Comparison of ENCODE assay signal across 9 mouse cellular contexts in genomic region chr7:140966921-140967320, GRCm38 (mm10). TPM values are rescaled to one million over a fixed set of nuclear protein-coding genes. Genes with fewer than 3 reads are reported as not detected.
DNase-seq lines count a peak whose midpoint lies in the region; ATAC-seq and TF ChIP-seq lines count a peak whose summit lies in the region.
"Had no signal": no experiment of that assay in that cellular context is flagged by ENCODE, and none has a peak within 500 bp of the region (broad histone marks: within the 10 kb centered on the region; RNA-seq: fewer than 3 reads in every experiment).

TSS of gene Ifitm1 (plus strand) at chr7:140967221.

- no peak within 1 kb of the TSS for H3K27ac ChIP-seq in heart, embryonic 13.5 days (replicated peaks)
- H3K27ac ChIP-seq in forebrain, embryonic 12.5 days: no peak within 1 kb of the TSS

- 72% methylated on average over 4 of the region's 4 CpGs for WGBS in heart, embryonic 13.5 days
- 76% methylated on average over 4 of the region's 4 CpGs for WGBS in forebrain, embryonic 12.5 days

- no peak within 1 kb of the TSS for H3K4me2 ChIP-seq in heart, embryonic 13.5 days
- no peak within 1 kb of the TSS for H3K4me2 ChIP-seq in forebrain, embryonic 12.5 days

- no peak for TF ChIP-seq CTCF in E14TG2a.4 (conservative IDR thresholded peaks at IDR 0.05; ENCODE audit: low read length)

- H3K27me3 ChIP-seq in heart, embryonic 13.5 days (replicated peaks): peaks cover 49% of the 10 kb centered on the region
- H3K27me3 ChIP-seq in E14TG2a.4 (ENCODE audit: insufficient read depth, low read length): no peaks in the 10 kb centered on the region
- H3K27me3 ChIP-seq in megakaryocyte, embryonic 14.5 days (replicated peaks): no peaks in the 10 kb centered on the region
- H3K27me3 ChIP-seq in forebrain, embryonic 12.5 days: peaks cover 21% of the 10 kb centered on the region

- intact Hi-C loops in heart, postnatal 14 days (cut with DNase I): no loop called here

- peaks cover 13% of the 10 kb centered on the region for H3K4me1 ChIP-seq in heart, embryonic 13.5 days
- H3K4me1 ChIP-seq in E14TG2a.4 (replicated peaks; ENCODE audit: low read depth, low read length): peaks cover 87% of the 10 kb centered on the region
- H3K4me1 ChIP-seq in megakaryocyte, embryonic 14.5 days: peaks cover 72% of the 10 kb centered on the region
- H3K4me1 ChIP-seq in forebrain, embryonic 12.5 days: peaks cover 8% of the 10 kb centered on the region

- no peaks in the 10 kb centered on the region for H3K9me3 ChIP-seq in heart, embryonic 13.5 days
- H3K9me3 ChIP-seq in E14TG2a.4 (ENCODE audit: low read length): no peaks in the 10 kb centered on the region
- no peaks in the 10 kb centered on the region for H3K9me3 ChIP-seq in megakaryocyte, embryonic 14.5 days
- no peaks in the 10 kb centered on the region for H3K9me3 ChIP-seq in forebrain, embryonic 12.5 days
- H3K9me3 ChIP-seq: G1E had no signal

- no peaks in the 10 kb centered on the region for H3K36me3 ChIP-seq in heart, embryonic 13.5 days
- peaks cover 31% of the 10 kb centered on the region for H3K36me3 ChIP-seq in E14TG2a.4 (ENCODE audit: insufficient read depth, low read length)
- peaks cover 23% of the 10 kb centered on the region for H3K36me3 ChIP-seq in megakaryocyte, embryonic 14.5 days (replicated peaks; ENCODE audit: low read length)
- no peaks in the 10 kb centered on the region for H3K36me3 ChIP-seq in forebrain, embryonic 12.5 days (replicated peaks)
- H3K36me3 ChIP-seq: G1E had no signal

- no peak within 1 kb of the TSS for H3K9ac ChIP-seq in heart, embryonic 13.5 days
- no peak within 1 kb of the TSS for H3K9ac ChIP-seq in forebrain, embryonic 12.5 days

- no peak for DNase-seq in heart, postnatal 14 days
- DNase-seq in gonadal fat pad, adult 2 months (ENCODE audit: low read depth): no peak
- no peak for DNase-seq in right cerebral cortex, postnatal 14 days
- DNase-seq in layer of hippocampus, adult 9-11 months: no peak

- ATAC-seq in heart, embryonic 13.5 days (ENCODE audit: extremely low read depth, insufficient number of reproducible peaks, low FRiP score, low TSS enrichment): no peak
- no peak for ATAC-seq in forebrain, embryonic 12.5 days (ENCODE audit: low FRiP score)

- no peak within 1 kb of the TSS for H3K4me3 ChIP-seq in heart, embryonic 13.5 days
- peak within 1 kb of the TSS; percentile 79 for H3K4me3 ChIP-seq in E14TG2a.4 (replicated peaks; ENCODE audit: low read length)
- peak within 1 kb of the TSS; percentile 85 for H3K4me3 ChIP-seq in megakaryocyte, embryonic 14.5 days (replicated peaks)
- H3K4me3 ChIP-seq in forebrain, embryonic 12.5 days (replicated peaks): no peak within 1 kb of the TSS

RNA-seq across cellular contexts. Expression of gene Ifitm1, which starts in this region (rescaled TPM):
- polyA plus RNA-seq in heart, embryonic 13.5 days (2015; fragmentation: Nextera tagmentation; extraction: Ambion mirVana): 9.7 and 15.9 TPM in 2 replicates
- total RNA-seq in heart, postnatal 14 days (2021): 1 to 10 TPM; 3.1 to 4.2 TPM
- 73.9 and 89.5 TPM in 2 replicates for polyA plus RNA-seq in gonadal fat pad, adult 2 months (2012; rRNA removed)
- polyA plus RNA-seq in megakaryocyte, embryonic 14.5 days (2012; ENCODE audit: insufficient read depth, low replicate concordance): 27.5 and 76.2 TPM in 2 replicates
- polyA plus RNA-seq in forebrain, embryonic 12.5 days (2016; fragmentation: Nextera tagmentation; extraction: Ambion mirVana): 5.8 and 6.2 TPM in 2 replicates
- polyA plus RNA-seq: G1E had no signal

Comparison
In these comparisons a context has a peak if more than half of its experiments do, and no peak if none do; other contexts are left out.
1. H3K4me3 ChIP-seq: peak in E14TG2a.4 (single experiment) and megakaryocyte, embryonic 14.5 days (single experiment); none in heart, embryonic 13.5 days (single experiment) and forebrain, embryonic 12.5 days (single experiment).